Mouse (Mus musculus) heart, adult 9 months (tissue): ENCODE measurements around the gene Ccdc127.

ENCODE experiments used
- DNase-seq, 2 experiments: peaks; one replicate each; pipeline ENCODE4 v3.0.0; 2022; ENCODE audit warnings: low spot score in 2 of 2

The Ccdc127 gene

GRCm38 (mm10) chr13:74390371-74390990 is 40.4 kb downstream of the Ccdc127 start, which contains the start of gene Zfp72:
Zfp72 (minus strand) TSS chr13:74390836.
- peak; percentile 68 to 75 for DNase-seq

- no peak for DNase-seq
These were observed 41.0 kb downstream of the Ccdc127 start for GRCm38 (mm10) chr13:74391156-74391555.

GRCm38 (mm10) chr13:74399298-74399839 is 49.3 kb downstream of the Ccdc127 start, which contains the start of gene Ftl1-ps1:
Ftl1-ps1 (plus strand) TSS chr13:74399694.
- no peak for DNase-seq
